Mouse (Mus musculus) limb, embryonic 10.5 days (tissue): ENCODE data around the gene Ganc. TPM values are rescaled to one million over a fixed set of nuclear protein-coding genes. Genes with fewer than 3 reads are reported as not detected.

ENCODE experiments used
- polyA plus RNA-seq: library from polyadenylated mRNA; unstranded; fragments of >200 nt; fragmentation: Nextera tagmentation; extraction: Ambion mirVana; gene quantifications from 2 replicates; pipeline ENCODE4 v1.2.1, GENCODE M21; 2016

The Ganc gene
- polyA plus RNA-seq, 1 experiment from 2014 or later, result 7.3 TPM

Other genes with a start within 250 kb of the Ganc start
- 25.3 and 27.5 TPM in 2 replicates for gene Ehd4, start 249.3 kb upstream of the Ganc start, polyA plus RNA-seq
- not detected in 2 replicates for gene Pla2g4e, start 158.6 kb upstream of the Ganc start, polyA plus RNA-seq
- gene Pla2g4d, start 114.7 kb upstream of the Ganc start, polyA plus RNA-seq, result 0.04 and 0.05 TPM in 2 replicates
- gene Pla2g4f, start 89.7 kb upstream of the Ganc start, polyA plus RNA-seq, result not detected in 2 replicates
- 22.0 and 28.0 TPM in 2 replicates for gene Vps39, start 50.8 kb upstream of the Ganc start, polyA plus RNA-seq
- gene Tmem87a, start 217 bp downstream of the Ganc start, polyA plus RNA-seq, result 4.9 and 6.8 TPM in 2 replicates
- 0.30 and 0.58 TPM in 2 replicates for gene Capn3, start 52.1 kb downstream of the Ganc start, polyA plus RNA-seq
- gene Zfp106, start 159.9 kb downstream of the Ganc start, polyA plus RNA-seq, result 75.8 and 81.0 TPM in 2 replicates
- gene Snap23, start 163.8 kb downstream of the Ganc start, polyA plus RNA-seq, result 60.2 and 62.6 TPM in 2 replicates
- gene Haus2, start 205.5 kb downstream of the Ganc start, polyA plus RNA-seq, result 34.5 and 35.9 TPM in 2 replicates
- 24.7 and 31.0 TPM in 2 replicates for gene Lrrc57, start 205.6 kb downstream of the Ganc start, polyA plus RNA-seq
- gene Stard9, start 225.2 kb downstream of the Ganc start, polyA plus RNA-seq, result 2.2 and 3.1 TPM in 2 replicates